Mouse (Mus musculus): ENCODE results near the gene 1700069L16Rik.

1700069L16Rik gene

GRCm38 (mm10) chr5:113724446-113724845, at the start of gene 1700069L16Rik:
Gene 1700069L16Rik, minus strand, starts transcription at chr5:113724772.
- DNase-seq (ENCODE audit: low read depth, low spot score) = peak; percentile 88

- peak; percentile 94 for DNase-seq (ENCODE audit: low read depth, low spot score)
These were observed 49.1 kb upstream of the 1700069L16Rik start for GRCm38 (mm10) chr5:113773664-113774063.

- no peak for DNase-seq (ENCODE audit: low read depth, low spot score)
These were observed 48.4 kb upstream of the 1700069L16Rik start for GRCm38 (mm10) chr5:113772905-113773519.

- peak; percentile 99 for DNase-seq (ENCODE audit: low read depth, low spot score)
These were observed 47.9 kb upstream of the 1700069L16Rik start, which contains the start of the genes Sart3 and Iscu for GRCm38 (mm10) chr5:113772450-113772895. Gene Sart3, minus strand, starts transcription at chr5:113772510. Gene Iscu, plus strand, starts transcription at chr5:113772748.

- peak; percentile 92 for DNase-seq (ENCODE audit: low read depth, low spot score)
These were observed 46.9 kb upstream of the 1700069L16Rik start for GRCm38 (mm10) chr5:113771213-113772162.

GRCm38 (mm10) chr5:113768806-113769205, 44.2 kb upstream of the 1700069L16Rik start:
- DNase-seq (ENCODE audit: low read depth, low spot score) = no peak

GRCm38 (mm10) chr5:113765641-113766526, 41.3 kb upstream of the 1700069L16Rik start:
- no peak for DNase-seq (ENCODE audit: low read depth, low spot score)

GRCm38 (mm10) chr5:113764426-113764825, 39.9 kb upstream of the 1700069L16Rik start:
- no peak for DNase-seq (ENCODE audit: low read depth, low spot score)

GRCm38 (mm10) chr5:113761585-113761984, 37.0 kb upstream of the 1700069L16Rik start:
- DNase-seq (ENCODE audit: low read depth, low spot score) = no peak

- DNase-seq (ENCODE audit: low read depth, low spot score) = no peak
These were observed 30.9 kb upstream of the 1700069L16Rik start for GRCm38 (mm10) chr5:113755347-113756030.

- no peak for DNase-seq (ENCODE audit: low read depth, low spot score)
These were observed 27.1 kb upstream of the 1700069L16Rik start for GRCm38 (mm10) chr5:113751521-113752157.

- no peak for DNase-seq (ENCODE audit: low read depth, low spot score)
These were observed 24.2 kb upstream of the 1700069L16Rik start for GRCm38 (mm10) chr5:113748556-113749331.

GRCm38 (mm10) chr5:113747629-113748028, 23.1 kb upstream of the 1700069L16Rik start:
- no peak for DNase-seq (ENCODE audit: low read depth, low spot score)

GRCm38 (mm10) chr5:113737607-113738237, 13.2 kb upstream of the 1700069L16Rik start:
- DNase-seq (ENCODE audit: low read depth, low spot score) = no peak

GRCm38 (mm10) chr5:113736522-113737164, 12.1 kb upstream of the 1700069L16Rik start:
- DNase-seq (ENCODE audit: low read depth, low spot score) = peak; percentile 17

GRCm38 (mm10) chr5:113736113-113736502, 11.5 kb upstream of the 1700069L16Rik start:
- DNase-seq (ENCODE audit: low read depth, low spot score) = no peak

GRCm38 (mm10) chr5:113735345-113736112, 11.0 kb upstream of the 1700069L16Rik start, which contains the start of gene Ficd:
Gene Ficd, plus strand, starts transcription at chr5:113735803.
- DNase-seq (ENCODE audit: low read depth, low spot score) = peak; percentile 98

- DNase-seq (ENCODE audit: low read depth, low spot score) = no peak
These were observed 10.4 kb upstream of the 1700069L16Rik start for GRCm38 (mm10) chr5:113735023-113735344.

Measured in CD4-positive, CD25-positive, alpha-beta regulatory T cell, adult 2 months (primary cell).